Mouse (Mus musculus) layer of hippocampus, adult 9-10 months (tissue): ENCODE data around the gene Btla.
A peak's percentile ranks its signal among the peaks of the same experiment; 100 is the strongest.

Experiments used
- DNase-seq: peaks from one replicate; pipeline ENCODE4 v3.0.0; 2022; ENCODE audit warnings: low spot score

The Btla gene

DNA sequence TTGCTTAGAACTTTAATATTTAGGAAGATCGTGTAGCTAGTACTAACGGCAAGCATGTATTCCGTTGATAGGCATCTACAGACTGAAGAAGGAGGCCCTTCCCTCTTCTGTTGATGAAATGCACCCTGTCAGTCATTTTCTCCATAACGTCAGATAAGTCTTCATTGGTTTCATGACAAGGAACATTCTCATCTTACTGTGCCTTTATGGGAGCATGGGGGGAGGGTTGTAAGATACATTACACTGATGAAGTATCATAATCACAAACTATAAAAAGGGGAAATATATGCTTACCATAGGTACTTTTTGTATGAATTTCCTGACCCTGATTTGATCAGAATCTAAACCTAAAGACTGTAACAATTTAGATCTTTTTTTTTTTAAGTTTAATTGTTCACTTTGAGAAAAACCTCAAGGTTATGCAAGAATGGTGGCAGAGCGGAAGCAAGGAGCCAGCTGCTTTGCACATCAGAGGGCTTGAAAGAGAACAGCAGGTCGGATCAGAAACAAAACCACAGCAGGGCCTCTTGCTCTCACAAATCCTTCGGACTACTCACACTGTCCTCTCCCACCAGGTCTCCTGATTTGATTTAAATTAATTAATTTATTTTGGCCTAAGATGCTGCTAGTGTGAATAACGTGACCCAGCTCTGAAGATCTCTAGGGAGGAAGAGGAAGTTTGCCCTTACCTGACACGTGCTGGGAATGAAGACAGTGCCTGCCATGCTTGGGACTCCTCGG is at the start of gene Btla:
Btla (plus strand) TSS at position 668 of the 741 bp plus-strand sequence.
- no peak for DNase-seq

DNA sequence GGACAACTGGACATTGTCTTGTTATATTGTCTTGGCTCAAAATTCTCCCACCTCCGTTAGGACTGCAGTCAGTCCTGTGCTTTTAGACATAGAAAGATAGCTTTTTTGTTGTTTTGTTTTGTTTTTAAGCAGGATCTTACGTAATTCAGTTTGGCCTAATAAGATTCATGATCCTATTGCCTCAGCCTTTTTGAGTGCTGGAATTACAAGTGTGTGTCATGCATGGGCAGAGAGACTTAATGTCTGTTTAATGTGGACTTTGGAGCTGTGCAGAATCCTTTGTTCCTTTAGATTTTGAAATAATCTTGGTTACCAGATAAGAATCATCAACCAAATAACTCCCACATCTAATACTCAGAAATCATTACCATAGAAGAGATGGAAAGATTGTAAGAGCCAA is 45.6 kb upstream of the Btla start:
- DNase-seq = no peak

DNA sequence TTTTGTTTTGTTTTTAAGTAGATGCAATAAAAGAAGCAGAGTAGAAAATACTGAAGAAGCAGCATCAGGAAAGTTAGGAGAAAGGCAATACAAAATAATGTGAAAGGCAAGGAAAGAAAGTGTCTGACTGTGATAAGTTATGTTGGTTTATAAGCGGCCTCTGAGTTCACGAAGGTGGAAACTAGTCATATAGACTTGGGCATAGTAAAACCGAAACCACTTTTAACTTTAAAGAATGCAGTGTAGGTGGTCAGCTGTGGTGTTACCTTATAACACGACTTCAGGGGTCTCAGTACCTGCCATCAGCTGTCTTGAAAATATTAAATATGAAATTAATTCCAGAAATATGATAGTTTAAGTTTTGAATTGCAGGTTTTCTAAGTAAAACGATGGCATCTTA is 42.3 kb upstream of the Btla start:
- no peak for DNase-seq

DNA sequence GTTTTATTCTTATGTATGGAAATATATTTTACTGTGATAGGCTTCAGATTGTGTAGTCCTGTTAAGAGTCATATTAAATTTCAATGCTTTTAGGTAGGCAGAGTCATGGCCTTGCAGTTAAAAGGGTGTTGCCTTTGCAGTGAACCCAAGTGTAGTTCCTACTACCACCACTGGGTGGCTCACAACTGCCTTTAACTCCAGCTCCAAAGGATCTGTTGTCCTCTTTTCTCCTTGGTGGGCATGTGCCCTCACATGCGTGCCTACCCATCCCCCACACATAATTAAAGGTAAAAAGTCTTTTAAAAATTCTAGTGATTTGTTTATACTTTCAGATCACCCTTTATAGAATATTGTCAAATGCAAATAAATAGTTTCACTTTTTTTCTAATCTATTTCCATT is 31.5 kb upstream of the Btla start:
- DNase-seq = peak; percentile 46

DNA sequence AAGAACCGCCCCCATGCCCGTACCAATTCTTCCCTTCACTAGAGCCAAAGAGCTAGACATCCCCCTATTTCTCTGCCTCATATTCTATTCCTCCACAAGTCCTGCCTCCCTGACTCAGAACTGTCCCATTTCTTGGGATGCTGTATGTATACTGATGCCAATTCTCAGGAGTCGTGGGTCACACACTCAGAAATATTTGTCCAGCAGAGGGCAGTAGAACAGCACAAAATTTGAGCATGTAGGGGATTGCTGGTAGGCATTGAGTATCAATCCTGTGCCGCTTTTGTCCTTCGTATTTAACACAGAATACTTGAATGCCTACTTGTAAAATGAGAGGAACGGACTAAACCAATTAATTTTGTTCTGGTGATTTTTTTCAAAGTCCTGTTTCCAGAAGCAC is 27.3 kb upstream of the Btla start:
- DNase-seq = peak; percentile 72

DNA sequence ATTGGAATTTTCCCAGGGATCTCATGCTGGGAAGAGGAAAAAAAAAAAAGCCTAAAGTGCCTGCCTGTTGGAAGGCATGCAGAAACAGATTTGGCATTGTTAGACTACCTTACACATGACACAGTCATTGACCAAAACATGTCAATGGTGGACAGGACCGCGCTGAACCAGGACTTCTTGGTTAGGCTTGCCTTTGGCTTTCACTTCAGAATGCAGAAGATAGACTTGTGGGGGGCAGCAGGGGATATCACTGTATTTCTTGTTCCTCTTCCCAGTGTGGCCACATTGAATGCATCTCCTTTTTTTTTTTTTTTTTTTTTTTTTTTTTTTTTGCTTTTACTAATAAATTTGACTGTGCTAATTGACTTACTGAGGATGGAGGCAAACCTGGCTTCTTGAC is 22.7 kb upstream of the Btla start:
- no peak for DNase-seq

DNA sequence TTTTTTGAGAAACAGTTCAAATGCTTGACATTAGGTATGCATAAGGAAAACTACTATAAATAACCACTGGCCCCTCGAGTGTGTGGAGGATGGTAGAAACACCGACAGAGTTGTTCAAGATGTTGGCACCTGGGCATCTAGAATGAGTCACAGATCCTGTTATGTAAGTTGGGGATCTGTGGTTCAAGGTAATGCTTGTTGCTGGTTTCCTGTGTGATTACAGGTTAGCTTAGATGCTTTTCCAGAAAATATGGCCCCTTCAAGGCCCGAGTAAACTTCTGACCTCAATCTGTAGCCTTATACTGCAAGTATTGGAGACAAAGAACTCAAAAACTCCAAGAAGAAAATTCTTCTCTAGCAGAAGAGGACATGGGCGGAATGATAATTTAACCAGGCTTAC is 19.7 kb upstream of the Btla start:
- no peak for DNase-seq

DNA sequence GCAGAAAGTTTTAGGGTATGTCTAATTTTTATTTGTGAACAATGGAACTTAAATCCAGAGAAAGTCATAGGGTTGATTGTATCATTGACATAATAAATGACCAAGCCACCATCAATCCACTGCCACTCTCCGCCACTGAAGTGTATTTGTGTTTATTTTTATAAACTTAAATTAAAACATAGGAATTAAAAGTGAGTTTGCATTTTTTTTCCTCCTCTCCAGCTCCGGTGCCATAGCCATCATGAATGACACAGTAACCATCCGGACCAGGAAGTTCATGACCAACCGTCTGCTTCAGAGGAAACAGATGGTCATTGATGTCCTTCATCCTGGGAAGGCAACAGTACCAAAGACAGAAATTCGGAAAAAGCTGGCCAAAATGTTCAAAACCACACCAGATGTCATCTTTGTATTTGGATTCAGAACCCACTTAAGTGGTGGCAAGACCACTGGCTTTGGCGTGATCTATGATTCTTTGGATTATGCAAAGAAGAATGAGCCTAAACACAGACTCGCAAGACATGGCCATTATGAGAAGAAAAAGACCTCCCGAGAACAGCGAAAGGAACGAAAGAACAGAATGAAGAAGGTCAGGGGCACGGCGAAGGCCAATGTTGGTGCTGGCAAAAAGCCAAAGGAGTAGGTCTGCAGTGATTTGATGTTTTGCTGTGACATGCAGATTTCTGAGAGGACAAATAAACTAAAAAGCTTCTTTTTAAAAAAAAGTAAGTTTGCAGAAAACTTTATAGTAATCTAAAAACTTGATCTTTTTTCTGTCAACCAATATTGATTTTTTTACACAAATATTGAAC is 19.1 kb upstream of the Btla start:
- no peak for DNase-seq

DNA sequence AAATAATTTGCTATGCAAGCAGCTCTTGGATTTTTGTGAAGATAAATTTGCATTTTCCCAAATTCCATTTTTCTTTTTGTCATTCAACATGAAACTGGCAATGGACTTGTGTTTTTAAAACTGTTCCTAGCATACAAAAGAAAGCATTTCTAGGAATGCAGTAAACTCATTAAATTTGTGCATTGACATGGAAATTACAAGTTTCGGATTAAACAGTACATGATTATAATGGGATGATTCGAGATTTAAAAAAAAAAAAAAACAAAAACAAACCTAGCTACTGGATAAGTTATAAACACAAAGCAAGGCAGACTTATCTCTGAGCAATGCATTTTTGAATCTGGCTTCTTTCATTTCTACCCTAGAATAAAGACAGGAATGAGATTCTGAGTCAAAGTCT is 2.1 kb upstream of the Btla start:
- no peak for DNase-seq

DNA sequence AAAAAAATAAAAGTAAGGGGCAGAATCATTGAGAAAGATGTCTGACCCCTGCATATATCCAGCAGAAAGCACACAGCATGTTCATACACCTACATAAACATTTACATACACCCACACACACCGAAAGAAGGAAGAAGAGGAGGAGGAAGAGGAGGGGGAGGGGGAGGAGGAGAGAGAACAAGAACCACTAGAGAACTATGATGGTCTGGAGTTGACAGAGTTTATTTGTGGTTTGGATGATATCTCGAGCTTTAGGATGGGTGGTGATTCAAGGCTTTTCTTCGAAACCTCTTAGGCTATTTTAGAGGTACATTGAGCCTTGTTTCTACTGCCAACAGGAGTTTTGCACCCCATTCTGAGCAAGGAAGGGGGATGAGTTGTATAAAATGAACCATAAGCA is 1.3 kb upstream of the Btla start:
- no peak for DNase-seq

DNA sequence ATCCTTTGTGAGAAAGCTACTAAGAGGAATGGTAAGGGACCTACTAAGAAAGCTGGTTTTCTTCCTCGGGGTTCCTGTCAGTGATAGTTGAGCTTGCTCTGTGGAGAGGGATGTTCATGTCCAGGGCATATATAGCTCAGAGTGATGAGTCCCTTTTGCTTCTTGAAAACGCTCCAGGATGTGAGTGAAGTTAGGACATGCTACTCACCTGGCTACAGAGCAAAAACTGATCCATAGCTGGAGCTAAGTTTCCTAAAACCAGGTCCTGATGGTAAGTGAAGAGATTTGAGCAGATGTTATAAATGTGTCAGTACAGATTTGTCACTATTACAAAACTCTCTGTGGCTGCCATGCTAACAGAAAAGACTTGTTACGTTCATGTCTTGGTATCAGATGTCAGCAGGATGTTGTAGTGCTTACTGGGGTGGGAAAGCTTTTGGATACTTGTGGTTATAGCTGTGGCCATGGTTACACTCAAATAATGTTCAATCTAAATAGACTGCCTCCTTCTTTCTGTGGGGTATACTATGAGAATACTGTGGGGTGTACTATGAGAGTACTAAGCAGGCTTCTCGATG is 405 bp downstream of the Btla start:
- DNase-seq = no peak

DNA sequence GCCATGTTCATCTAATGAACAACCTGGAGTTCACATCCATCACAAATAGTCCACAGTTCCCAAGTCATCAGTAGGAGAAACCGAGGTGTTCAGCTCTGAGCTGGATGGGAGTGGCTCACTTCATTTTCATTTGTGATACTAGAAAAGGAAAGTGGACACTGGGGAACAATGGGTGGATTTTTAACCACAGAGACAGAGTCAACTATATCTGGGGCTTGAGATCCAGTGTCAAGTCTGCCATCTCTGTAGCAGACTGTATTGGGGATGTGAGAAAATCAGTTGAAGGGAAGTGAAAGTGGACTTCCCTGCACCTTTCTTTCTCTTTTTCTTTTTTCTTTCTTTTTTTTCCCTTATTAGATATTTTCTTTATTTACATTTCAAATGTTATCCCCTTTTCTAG is 2.9 kb downstream of the Btla start:
- no peak for DNase-seq

DNA sequence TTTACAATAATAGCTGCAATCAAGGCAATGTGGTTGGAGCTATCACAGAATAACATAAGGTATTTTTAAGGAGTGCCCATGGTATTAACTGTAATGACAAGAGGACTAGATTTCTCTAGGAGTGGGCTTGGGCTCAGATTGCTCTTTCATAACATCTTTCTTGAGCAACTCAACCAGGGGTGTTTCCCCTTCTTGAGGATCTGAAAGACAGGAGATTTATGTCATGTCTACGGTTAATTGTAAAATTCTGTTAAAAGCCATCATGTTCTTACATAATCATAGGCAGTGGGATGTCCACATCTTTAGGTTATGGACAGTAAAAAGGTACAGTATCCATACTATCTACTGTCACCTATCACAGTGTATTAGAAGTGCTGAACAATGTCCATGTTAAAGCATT is 7.2 kb downstream of the Btla start:
- no peak for DNase-seq

DNA sequence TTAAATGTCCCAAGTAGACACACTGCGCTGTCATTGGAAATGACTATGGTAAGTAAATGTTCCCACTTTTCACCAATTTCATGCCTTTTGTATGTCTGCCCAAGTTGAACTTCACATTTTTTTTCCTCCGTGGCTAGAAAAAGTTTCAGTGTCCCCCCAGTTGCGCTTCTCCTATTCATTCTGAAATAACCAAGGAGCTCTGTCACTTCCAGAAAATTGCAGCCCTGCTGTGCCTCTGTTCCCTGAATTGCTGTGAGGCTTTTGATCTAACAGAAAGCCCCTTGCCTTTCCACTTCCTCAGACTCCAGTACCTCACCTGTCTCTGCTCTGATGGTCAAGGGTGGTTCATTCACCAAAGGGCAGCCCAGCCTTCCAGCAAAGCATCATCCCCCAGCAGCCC is 8.9 kb downstream of the Btla start:
- DNase-seq = no peak

DNA sequence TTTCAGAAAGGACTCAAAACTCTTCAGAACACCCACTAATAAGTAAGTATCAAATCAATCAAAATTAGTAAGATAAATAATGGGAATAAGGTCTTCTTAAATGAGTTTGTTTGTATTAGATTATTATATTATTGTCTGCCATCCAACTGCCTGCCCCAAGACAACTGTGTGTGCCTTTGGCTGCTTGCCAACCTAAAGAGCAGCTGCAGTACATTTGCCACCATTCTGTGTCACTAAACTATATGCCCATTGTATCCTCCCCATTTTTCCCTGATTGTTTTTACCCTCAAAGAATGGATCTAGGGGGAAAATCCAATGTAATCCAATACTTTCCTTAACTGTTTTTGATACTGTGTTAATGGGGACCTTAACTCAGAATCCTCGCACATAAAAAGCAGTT is 18.6 kb downstream of the Btla start:
- DNase-seq = no peak

DNA sequence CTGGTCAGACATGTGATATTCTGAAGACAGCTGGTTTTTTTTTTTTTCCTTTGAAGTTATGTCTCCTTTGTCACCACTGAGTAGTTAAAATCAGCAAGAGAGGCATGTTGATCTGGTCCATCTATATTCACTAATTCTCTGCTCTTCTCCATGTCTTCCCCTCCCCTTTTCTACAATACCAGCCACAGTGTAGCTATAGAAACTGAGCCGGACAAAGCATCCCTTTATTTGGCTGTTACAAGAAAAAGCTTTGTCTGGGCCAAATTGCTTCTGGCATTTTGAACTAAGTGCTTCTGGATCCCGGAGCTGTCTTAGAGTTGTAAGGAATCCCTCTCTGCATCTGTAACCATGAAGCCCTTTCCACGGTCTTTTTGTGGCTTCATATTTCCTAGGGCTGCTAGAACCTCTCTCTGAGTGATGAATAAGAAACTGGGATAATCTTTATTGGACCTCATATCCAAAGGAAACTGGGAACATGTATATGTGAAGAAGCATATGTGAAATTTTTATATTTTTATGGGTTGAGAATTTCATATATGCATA is 20.9 kb downstream of the Btla start:
- DNase-seq = no peak

DNA sequence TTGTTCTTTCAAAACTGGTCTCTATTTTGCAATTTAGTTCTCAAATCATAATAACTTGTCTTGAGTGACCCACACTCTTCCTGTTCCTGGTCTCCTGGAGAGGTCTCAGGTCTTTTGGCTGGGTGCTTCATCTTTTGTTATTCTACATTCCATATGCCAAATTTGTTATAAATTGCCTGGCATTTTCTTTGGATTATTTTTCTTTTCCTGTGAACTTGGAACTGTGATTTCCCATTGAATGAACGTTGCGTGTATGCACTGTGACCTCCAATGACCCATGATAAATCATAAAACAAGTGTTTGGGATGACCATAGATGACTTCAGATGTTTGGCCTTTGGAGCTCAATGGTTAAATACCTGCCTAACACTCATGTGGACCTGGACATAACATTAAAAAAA is 25.6 kb downstream of the Btla start:
- no peak for DNase-seq

DNA sequence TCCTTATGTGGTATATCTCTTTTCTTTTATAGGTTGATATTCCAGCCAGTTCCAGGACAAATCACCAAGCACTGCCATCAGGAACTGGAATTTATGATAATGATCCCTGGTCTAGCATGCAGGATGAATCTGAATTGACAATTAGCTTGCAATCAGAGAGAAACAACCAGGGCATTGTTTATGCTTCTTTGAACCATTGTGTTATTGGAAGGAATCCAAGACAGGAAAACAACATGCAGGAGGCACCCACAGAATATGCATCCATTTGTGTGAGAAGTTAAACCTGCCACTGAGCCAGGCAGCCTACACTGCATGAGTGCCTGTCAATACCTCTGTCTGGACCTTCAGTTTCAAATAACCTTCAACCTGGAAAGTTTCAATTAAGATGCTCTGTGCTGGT is 26.2 kb downstream of the Btla start:
- no peak for DNase-seq

DNA sequence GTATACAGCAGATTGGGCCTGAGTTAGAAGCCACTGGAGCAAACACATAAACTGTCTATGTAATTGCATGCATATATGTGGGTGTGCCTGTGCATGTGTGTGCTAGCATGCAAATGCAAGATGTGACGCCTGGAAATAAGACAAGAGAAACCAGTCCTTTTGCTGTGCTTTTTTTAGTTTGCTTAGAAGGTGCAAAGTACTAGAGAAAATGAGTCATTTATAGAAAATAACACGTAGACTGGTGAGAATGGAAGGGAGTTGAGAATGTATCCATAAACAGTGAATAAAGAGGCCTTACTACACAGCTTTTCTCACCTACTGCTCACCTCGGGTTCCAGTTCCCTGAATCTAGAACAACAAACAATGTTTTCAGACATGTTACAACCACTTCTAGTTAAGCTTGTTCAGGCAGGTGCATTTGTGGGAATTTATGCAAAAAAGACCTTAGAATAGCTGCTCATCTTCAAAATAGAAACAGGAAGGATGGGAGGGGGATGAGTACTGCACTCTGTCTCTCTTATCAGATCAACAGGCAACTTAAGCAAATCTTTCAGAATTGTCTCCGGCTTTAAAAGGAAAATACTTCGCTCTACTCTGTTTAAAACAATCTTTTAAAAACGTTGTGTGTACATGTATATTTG is 27.8 kb downstream of the Btla start:
- DNase-seq = no peak

DNA sequence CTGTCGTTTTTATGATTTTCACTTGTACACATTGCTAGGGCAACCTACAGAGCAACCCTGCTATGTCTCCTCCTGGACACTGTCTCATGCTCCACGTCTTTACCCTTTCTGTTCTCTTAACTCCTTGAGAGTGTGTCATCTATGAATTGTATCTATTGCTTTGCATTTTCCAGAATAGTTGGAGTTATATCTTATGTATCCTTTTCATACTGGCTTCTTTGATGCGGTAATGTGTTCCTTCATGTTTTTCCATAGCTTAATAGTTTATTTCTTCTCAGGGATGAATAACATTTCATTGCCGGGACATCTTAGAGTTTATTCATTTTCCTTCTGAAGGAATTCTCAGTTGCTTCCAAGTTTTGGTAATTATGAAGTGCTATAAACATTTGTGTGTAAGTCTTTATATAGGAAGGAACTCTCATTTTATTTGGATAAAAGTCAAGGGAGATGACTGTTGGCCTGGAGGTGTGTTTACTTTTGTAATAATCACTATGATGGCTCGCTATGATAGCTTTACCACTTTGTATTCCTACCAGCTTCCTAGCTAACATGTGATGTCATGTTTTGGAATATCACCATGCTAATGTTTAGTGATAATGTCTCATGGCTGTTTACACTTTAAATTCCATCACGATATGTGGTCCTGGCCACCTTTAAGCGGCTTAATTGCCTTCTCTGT is 31.2 kb downstream of the Btla start:
- no peak for DNase-seq

DNA sequence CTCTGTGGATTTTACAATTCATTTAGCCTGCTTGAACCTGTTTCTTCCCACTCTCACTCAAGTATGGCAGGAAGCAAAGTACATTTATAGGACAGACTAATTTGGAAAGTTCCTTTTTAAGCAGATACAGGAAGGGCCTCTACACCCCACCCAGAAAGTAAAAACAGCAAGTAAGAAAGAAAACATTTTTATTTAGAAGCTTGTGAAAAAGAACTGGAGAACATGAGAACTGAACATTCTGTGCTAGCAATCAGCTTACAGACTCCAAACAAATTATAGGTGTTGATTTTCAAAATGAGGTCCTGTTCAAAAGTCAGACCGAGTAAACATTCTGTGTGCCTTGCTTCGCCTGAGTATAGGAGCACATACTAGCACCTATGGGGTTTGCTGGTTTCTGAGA is 32.8 kb downstream of the Btla start:
- DNase-seq = no peak

DNA sequence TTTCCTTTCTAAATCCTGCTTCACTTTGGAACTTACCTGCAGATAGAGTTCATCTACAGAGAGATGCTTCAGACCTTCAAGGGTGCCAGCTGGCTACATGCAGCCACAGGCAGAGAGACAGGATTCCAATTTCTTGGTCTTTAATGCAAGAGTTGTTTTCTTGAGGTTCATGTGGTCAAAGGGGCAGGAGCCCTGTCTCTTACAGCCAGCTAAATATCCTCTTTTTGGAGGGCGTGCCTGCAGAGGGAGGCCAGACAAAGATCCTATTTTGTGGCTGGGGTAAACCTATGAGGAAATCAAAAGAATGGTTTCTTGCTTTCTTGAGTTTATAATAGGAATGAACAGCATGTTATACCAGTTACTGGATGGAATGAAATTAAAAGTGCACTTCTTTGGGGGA is 33.5 kb downstream of the Btla start:
- DNase-seq = no peak
